Mouse (Mus musculus) stomach, postnatal 0 days (tissue): ENCODE results near the gene Sbf2.

Experiments used
- CTCF ChIP-seq: IDR thresholded peaks from 2 replicates; pipeline ENCODE4 v1.5.1; 2016; ENCODE audit warnings: antibody characterized with exemption, low read depth, mild to moderate bottlenecking, moderate library complexity
- EP300 ChIP-seq: optimal IDR thresholded peaks from 2 replicates; pipeline ENCODE3; 2016; ENCODE audit warnings: antibody characterized with exemption

DNA sequence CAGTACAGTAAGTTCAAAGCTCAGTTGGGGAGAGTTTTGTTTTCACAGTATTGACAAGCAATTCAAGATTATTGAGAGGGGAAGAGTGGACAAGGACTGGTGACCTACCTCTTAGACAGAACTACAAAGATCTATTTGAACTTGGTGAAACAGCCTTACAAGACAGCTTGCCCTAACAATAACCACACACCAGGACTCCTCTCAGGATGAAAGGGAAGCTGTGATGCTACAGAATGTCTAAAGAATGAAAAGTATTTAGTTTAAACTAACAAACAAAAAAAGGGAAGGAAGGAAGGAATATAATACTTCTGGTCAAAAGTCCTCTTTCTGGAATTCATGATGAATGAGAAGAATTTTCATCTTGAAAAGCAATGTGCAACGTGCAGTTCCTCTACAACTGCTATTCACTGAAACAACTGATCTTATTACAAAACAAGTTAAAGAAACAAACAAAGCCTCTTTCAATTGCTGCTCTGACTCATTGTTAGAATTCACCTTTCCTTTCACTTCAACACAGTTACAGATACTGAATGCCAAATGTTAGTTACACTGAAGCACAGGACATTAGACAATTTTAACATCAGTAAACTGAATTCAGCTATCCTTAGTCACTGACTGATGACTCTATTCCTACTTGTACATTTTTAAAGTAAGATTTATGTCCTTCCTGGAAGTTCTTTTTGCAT, 89.5 kb downstream of the Sbf2 start:
- TF ChIP-seq CTCF (no peak), EP300 (no peak)
